Mouse (Mus musculus): ENCODE measurements around the gene Ddx54. TPM values are rescaled to one million over a fixed set of nuclear protein-coding genes. Genes with fewer than 3 reads are reported as not detected.

Gene Ddx54
- total RNA-seq, 2 experiments from 2014 or later = 34.4 to 39.5 TPM

DNA sequence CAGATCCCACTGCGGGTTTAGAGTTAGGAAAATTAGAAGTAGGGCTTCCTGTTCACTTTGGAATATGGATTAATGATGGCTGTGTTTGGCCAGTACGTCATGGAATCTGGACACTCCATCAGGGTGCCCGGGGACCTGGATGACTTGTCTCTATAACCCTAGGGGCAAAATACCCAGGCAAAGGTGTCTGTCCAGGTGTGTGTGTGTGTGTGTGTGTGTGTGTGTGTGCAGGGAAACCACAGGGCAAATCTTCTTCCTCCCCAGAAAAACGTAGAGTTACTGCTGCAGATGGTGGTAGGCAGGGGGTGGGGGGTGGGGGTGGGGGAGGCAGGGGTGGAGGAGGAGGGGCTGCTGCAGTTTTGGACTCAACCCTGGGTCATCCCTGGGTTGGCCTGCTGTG is 34.8 kb downstream of the Ddx54 start:
- DNase-seq = no peak

DNA sequence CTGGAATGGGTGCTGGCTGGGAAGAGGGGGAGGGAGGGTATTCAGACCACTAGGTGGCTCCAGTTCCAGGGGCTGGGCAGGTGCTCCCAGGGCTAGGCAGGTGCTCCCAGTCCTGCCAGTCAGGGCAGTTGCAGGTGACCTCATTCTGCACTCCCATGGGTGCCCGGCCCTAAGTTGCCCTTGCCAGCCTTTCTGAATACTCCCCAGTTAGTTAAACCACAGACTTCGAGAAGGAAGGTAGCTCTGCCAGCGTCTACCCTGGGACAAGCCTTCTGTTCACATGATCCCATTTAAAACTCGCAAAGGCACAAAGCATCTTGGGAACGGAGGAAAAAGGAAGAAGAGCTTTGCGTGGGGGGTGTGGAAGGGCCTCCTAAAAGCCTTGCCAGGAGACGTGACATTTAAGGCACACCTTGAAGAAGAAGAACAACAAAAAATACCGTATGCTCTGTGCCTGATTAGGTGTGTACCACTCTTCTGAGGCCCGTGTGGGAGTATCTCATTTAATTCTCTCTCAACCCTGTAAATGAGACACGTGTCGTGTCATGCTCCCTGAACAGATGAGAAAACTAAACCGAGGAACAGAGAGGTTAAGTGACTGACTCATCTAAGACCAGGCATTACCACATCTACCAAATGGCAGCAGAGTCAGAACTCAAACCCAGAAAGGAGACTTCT is 35.4 kb downstream of the Ddx54 start:
- no peak for DNase-seq

- peak; percentile 81 for DNase-seq
Measured at GRCm38 (mm10) chr5:120648569-120649373, 36.2 kb downstream of the Ddx54 start, which contains the start of gene Rasal1. Gene Rasal1, plus strand, starts transcription at chr5:120648812.

GRCm38 (mm10) chr5:120649374-120649933 is 36.9 kb downstream of the Ddx54 start:
- no peak for DNase-seq

GRCm38 (mm10) chr5:120649938-120650337 is 37.4 kb downstream of the Ddx54 start:
- no peak for DNase-seq

GRCm38 (mm10) chr5:120651230-120651629 is 38.7 kb downstream of the Ddx54 start:
- no peak for DNase-seq

- DNase-seq = no peak
Measured at GRCm38 (mm10) chr5:120652915-120653701, 40.6 kb downstream of the Ddx54 start.

- no peak for DNase-seq
Measured at GRCm38 (mm10) chr5:120653873-120654272, 41.3 kb downstream of the Ddx54 start.

DNA sequence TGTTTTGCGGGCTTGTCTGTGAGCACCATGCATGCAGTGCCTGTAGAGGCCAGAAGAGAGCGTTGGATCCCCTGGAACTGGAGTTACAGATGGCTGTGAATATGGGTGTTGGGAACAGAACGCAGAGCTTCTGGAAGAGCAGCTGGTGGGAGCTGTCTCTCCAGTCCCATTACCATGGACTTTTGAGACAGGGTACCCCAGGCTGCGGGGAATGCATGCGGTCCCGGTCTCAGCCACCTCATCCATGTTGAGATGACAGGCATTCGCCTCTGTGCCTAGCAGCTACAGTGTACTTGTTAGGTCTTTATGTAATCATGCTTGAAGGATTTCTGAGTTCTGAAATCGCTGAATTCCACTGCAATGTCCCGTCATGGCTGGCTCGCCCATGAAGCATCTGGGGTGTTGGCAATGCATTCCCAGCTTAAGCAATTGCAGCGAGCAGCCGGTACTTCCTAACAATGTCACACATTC is 43.8 kb downstream of the Ddx54 start:
- peak; percentile 69 to 78 for DNase-seq

DNA sequence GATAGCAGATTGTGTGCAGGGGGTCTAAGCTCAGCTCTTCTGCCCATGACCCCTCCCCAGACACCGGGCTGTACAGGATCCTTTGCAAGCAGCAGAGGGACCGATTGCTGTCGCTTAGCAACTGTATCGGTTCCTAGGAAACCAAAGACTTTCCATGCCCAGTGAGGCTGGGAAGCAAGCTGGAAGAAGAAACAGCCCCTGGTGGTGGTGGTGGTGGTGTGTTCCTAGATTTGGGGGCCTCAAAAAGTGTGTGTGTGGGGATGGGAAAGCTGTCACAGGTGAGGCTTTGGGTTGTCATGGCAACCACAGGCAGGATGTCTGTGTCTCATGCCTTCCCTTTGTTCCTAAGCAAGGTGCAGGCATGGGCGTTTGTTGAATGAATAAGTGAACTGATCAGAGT is 48.3 kb downstream of the Ddx54 start:
- peak in 1 of 2 experiments; percentile 72 for DNase-seq

GRCm38 (mm10) chr5:120664888-120665287 is 52.3 kb downstream of the Ddx54 start:
- no peak for DNase-seq

DNA sequence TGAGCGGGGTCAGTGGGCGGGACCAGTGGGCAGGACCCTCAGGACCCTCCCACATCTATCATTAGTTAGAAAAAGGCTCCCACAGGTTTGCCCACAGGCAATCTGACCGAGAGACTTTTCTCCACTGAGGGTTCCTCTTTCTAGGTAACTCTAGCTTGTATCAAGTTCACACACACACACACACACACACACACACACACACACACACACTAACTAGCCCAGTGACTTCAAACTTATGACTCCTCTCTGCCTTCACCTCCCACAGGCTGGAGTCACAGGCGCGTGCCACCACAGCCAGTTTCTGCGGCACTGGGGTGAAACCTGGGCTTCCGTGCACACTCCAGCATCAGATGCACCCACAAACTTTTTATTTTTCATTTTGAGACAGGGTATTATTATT is 56.2 kb downstream of the Ddx54 start:
- no peak for DNase-seq

GRCm38 (mm10) chr5:120670132-120670531 is 57.6 kb downstream of the Ddx54 start:
- DNase-seq = no peak

DNA sequence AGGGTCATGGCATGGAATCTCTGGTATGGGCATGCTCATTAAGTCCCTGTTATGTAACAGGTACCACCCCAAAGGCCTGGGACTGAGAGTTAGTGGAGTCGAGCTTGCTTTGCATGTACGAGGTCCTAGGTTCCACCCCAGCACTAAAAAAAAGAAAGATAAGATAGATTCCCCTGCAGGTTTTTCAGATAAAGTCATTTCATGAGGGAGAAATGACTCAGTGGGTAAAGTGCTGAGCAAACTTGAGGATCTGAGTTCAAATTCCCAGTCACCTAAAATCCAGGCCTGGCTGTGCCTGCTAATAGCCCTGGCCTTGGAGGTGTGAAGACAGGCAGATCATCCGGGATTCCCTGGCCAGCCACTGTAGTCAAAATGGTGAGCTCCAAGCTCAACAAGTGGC is 59.3 kb downstream of the Ddx54 start:
- DNase-seq = no peak

GRCm38 (mm10) chr5:120673626-120674025 is 61.1 kb downstream of the Ddx54 start:
- peak; percentile 70 to 77 for DNase-seq

DNA sequence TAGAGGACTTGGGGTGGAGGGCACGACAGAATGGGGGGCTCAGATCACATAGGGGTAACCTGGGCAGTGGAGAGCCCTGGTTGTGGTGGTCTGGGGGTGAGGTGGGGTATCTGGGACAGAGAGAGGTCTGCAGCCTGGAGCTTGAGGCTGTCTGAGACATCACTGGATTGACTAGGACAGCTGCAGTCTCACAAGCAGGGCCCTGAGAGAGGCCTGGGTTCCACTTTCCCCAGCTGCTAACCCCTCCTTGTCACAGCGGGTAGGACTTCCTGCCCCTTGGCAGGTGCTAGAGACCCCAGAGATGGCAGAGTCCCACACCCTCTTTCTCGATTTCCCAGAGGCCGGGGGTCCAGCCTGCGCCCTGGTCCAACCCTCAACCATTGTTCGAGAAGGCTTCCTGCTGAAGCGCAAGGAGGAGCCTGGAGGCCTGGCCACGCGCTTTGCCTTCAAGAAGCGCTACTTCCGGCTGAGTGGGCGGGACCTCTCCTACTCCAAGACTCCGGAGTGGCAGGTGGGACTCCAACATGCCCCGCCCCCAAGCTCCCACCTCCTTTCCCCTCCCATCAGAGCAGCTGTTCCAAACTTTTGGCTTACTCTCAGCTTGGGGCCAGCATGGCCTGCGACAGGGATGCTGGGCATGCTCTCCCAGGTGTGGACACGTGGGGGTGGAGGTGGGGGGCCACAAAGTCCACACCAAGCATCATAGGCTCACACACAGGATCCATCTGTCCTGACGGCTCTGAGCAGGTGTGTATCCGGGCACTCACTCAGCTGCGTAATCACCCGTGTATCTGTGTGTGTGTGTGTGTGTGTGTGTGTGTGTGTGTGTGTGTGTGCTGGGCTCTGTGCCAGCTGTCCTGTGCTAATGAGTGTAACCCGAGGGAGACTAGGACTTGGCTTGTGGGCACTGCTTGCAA is 61.9 kb downstream of the Ddx54 start:
- no peak for DNase-seq

GRCm38 (mm10) chr5:120677516-120677915 is 65.0 kb downstream of the Ddx54 start:
- no peak for DNase-seq
